Mouse (Mus musculus) myocyte (in vitro differentiated cells): Measurements from ENCODE around the gene Cnst. TPM values are rescaled to one million over a fixed set of nuclear protein-coding genes. Genes with fewer than 3 reads are reported as not detected.

Experiments
- H3K27me3 ChIP-seq: one replicate; pipeline ENCODE4 v1.6.1; 2011; ENCODE audit not compliant: control insufficient read depth, insufficient read depth, insufficient read length
- H3K36me3 ChIP-seq: one replicate; pipeline ENCODE4 v1.6.1; 2011; ENCODE audit not compliant: control insufficient read depth, insufficient read depth
- H3K4me2 ChIP-seq: one replicate; pipeline ENCODE4 v1.6.1; 2011; ENCODE audit warnings: low read depth, control low read depth
- H3K4me3 ChIP-seq: one replicate; pipeline ENCODE4 v1.5.1; 2011; ENCODE audit warnings: mild to moderate bottlenecking, control low read depth, moderate library complexity
- H3K79me2 ChIP-seq: one replicate; pipeline ENCODE4 v1.6.1; 2011; ENCODE audit not compliant: control insufficient read depth, insufficient read depth
- H3ac ChIP-seq: one replicate; pipeline ENCODE4 v1.6.1; 2011; ENCODE audit not compliant: control insufficient read depth, insufficient read length
- CEBPB ChIP-seq: IDR thresholded peaks from 2 replicates; pipeline ENCODE4 v1.6.1; 2011; ENCODE audit warnings: mild to moderate bottlenecking, moderate library complexity; ENCODE audit not compliant: poor library complexity, insufficient read depth, severe bottlenecking
- E2F4 ChIP-seq: IDR thresholded peaks from one replicate; pipeline ENCODE4 v1.6.1; 2011; ENCODE audit warnings: mild to moderate bottlenecking, control low read depth, moderate library complexity; ENCODE audit not compliant: insufficient read depth
- MAX ChIP-seq: IDR thresholded peaks from one replicate; pipeline ENCODE4 v1.6.1; 2011; ENCODE audit warnings: low read depth, mild to moderate bottlenecking, control low read depth
- MYOD1 ChIP-seq, 3 experiments: IDR thresholded peaks; one replicate each; pipeline ENCODE4 v1.6.1; 2011; ENCODE audit warnings: control low read depth in 2 of 3, low read depth in 2 of 3, mild to moderate bottlenecking in 2 of 3, moderate library complexity in 1 of 3; ENCODE audit not compliant: insufficient read length in 2 of 3, control insufficient read depth in 1 of 3
- MYOG ChIP-seq, 3 experiments: IDR thresholded peaks; one replicate each; pipeline ENCODE4 v1.6.1; 2011; ENCODE audit warnings: control low read depth in 2 of 3, low read depth in 2 of 3, mild to moderate bottlenecking in 2 of 3; ENCODE audit not compliant: insufficient read length in 2 of 3, control insufficient read depth in 1 of 3, insufficient read depth in 1 of 3
- POLR2A ChIP-seq: IDR thresholded peaks from one replicate; pipeline ENCODE4 v1.6.1; 2011; ENCODE audit warnings: low read depth, mild to moderate bottlenecking, control low read depth, moderate library complexity; ENCODE audit not compliant: insufficient read length
- POLR2AphosphoS2 ChIP-seq: IDR thresholded peaks from one replicate; pipeline ENCODE4 v1.6.1; 2011; ENCODE audit warnings: low read depth, control low read depth; ENCODE audit not compliant: insufficient read length
- REST ChIP-seq: IDR thresholded peaks from one replicate; pipeline ENCODE4 v1.6.1; 2011; ENCODE audit warnings: mild to moderate bottlenecking, control low read depth, moderate library complexity; ENCODE audit not compliant: insufficient read depth, insufficient read length
- SRF ChIP-seq: IDR thresholded peaks from one replicate; pipeline ENCODE4 v1.6.1; 2011; ENCODE audit warnings: low read depth; ENCODE audit not compliant: control insufficient read depth, insufficient read length
- TCF12 ChIP-seq: IDR thresholded peaks from one replicate; pipeline ENCODE4 v1.6.1; 2011; ENCODE audit warnings: mild to moderate bottlenecking, control low read depth; ENCODE audit not compliant: poor library complexity, insufficient read depth, severe bottlenecking
- TCF3 ChIP-seq: IDR thresholded peaks from one replicate; pipeline ENCODE4 v1.6.1; 2011; ENCODE audit warnings: low read depth, control low read depth; ENCODE audit not compliant: insufficient read length
- USF1 ChIP-seq: IDR thresholded peaks from one replicate; pipeline ENCODE4 v1.6.1; 2011; ENCODE audit warnings: low read depth, mild to moderate bottlenecking, control low read depth, moderate library complexity
- polyA plus RNA-seq: library from polyadenylated mRNA; unstranded; fragments of >200 nt; fragmentation: generic; extraction: Trizol; gene quantifications from one replicate; pipeline ENCODE4 v1.2.1, GENCODE M21; 2012; ENCODE audit warnings: missing spikeins

Gene Cnst
- polyA plus RNA-seq, 1 experiment, result 14.0 TPM

DNA sequence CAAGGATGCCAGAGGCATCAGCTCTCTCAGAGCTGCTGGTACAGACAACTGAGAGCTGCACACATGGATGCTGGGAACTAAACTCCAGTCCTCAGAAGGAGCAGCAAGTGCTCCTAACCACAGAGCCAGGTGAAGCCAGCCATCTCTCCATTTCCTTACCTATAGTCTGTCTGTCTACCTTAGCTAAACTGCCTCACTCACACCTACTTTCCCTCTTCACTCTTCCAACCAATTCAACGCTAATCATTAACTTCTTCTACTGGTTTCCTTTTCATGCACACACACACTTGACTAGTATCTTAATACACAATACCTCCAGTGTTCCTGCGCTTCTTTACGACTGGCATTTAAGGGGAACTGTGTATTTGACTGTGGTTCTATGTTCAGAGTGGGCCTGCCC lies 6.3 kb upstream of the Cnst start:
- no peak overlapping the region for H3K4me3 ChIP-seq
- no peak overlapping the region for H3ac ChIP-seq
- TF ChIP-seq TCF3 (no peak), MYOG (IDR thresholded peaks at IDR 0.05; ENCODE audit: control insufficient read depth in 1 of 3, insufficient read depth in 1 of 3, insufficient read length in 2 of 3, low read depth in 2 of 3) (no peak), TCF12 (no peak), SRF (no peak), POLR2A (no peak), MAX (no peak), REST (no peak), USF1 (no peak), CEBPB (no peak), MYOD1 (IDR thresholded peaks at IDR 0.05; ENCODE audit: control insufficient read depth in 1 of 3, insufficient read length in 2 of 3, low read depth in 2 of 3) (no peak), POLR2AphosphoS2 (no peak), E2F4 (no peak)
- H3K79me2 ChIP-seq, result peaks cover 12% of the 10 kb centered on the region
- no peak overlapping the region for H3K4me2 ChIP-seq
- no peaks in the 10 kb centered on the region for H3K27me3 ChIP-seq
- peaks cover 24% of the 10 kb centered on the region for H3K36me3 ChIP-seq

DNA sequence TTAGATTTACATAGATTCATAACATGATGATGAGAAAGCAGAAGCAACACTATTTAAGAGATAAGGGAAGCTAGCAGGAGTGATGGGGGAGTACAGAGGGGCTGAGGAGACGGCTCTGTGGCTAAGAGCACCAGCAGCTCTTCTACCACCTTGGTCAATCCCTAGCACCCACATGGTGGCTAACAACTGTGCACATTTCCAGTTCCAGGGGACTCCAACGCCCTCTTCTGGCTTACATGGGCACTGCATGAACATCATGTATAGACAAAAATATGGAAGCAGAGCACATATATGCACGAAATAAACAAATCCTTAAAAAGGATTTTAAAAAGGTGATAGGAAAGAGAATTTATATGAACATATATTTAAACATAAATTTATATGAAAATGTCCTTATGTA lies 4.7 kb upstream of the Cnst start:
- Histone ChIP-seq H3K4me3 (no peak overlapping the region), H3K36me3 (peaks cover 12% of the 10 kb centered on the region), H3K27me3 (no peaks in the 10 kb centered on the region), H3ac (no peak overlapping the region), H3K79me2 (peaks cover 21% of the 10 kb centered on the region), H3K4me2 (no peak overlapping the region)
- TF ChIP-seq E2F4, result no peak
- no peak for TF ChIP-seq TCF3
- no peak for TF ChIP-seq POLR2AphosphoS2
- no peak for TF ChIP-seq TCF12
- TF ChIP-seq REST, result no peak
- no peak for TF ChIP-seq MAX
- no peak for TF ChIP-seq SRF
- no peak for TF ChIP-seq MYOD1 (IDR thresholded peaks at IDR 0.05; ENCODE audit: control insufficient read depth in 1 of 3, insufficient read length in 2 of 3, low read depth in 2 of 3)
- no peak for TF ChIP-seq MYOG (IDR thresholded peaks at IDR 0.05; ENCODE audit: control insufficient read depth in 1 of 3, insufficient read depth in 1 of 3, insufficient read length in 2 of 3, low read depth in 2 of 3)
- TF ChIP-seq POLR2A, result no peak
- TF ChIP-seq CEBPB, result no peak
- TF ChIP-seq USF1, result no peak

DNA sequence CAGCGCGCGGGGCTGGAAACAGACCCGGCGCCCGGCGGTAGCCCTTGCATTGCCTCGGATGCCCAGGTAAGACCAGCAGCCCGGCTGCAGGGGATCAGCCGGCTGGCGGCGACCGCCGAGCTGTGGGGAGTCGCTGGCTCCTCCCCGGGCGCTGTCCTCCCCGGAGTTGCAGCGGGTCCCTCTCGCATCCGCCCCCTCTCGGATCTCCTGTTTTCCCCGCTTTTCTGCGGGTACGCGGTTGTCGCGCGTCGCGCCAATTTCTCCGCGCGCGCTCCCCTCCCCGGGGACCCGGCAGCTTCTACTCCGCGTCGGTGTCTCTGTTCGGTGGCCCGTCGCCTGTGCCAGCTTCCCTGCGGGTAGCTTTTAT lies 364 bp downstream of the Cnst start:
- TF ChIP-seq MYOG (IDR thresholded peaks at IDR 0.05; ENCODE audit: control insufficient read depth in 1 of 3, insufficient read depth in 1 of 3, insufficient read length in 2 of 3, low read depth in 2 of 3) (peak in 1 of 3 experiments; percentile 1), MAX (no peak), SRF (no peak), MYOD1 (IDR thresholded peaks at IDR 0.05; ENCODE audit: control insufficient read depth in 1 of 3, insufficient read length in 2 of 3, low read depth in 2 of 3) (no peak), REST (no peak)
- Histone ChIP-seq H3K4me2 (peak overlapping the region; percentile 77), H3K36me3 (peaks cover 5% of the 10 kb centered on the region), H3K79me2 (peaks cover 45% of the 10 kb centered on the region), H3ac (peak overlapping the region; percentile 30), H3K27me3 (no peaks in the 10 kb centered on the region), H3K4me3 (peak overlapping the region; percentile 60)

DNA sequence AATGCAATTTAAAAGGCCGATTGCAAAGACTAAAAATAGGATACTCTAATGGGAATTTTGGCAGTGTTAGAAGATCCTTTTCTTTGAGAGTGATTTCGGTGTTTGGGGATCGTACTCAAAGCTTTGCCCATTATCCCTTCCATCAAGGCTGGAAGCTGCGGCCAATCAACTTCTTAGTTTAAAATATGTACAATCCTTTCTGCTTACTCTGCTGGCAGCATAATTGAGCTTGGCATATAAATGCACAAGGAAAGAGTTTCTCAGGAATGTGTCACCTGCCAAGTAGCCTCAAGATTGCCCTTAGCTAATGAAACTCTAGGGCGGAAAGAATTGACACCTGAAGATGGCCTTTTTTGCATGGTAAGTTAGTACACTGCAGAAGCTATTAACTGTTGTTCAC lies 1.0 kb downstream of the Cnst start:
- H3K36me3 ChIP-seq, result peaks cover 5% of the 10 kb centered on the region

DNA sequence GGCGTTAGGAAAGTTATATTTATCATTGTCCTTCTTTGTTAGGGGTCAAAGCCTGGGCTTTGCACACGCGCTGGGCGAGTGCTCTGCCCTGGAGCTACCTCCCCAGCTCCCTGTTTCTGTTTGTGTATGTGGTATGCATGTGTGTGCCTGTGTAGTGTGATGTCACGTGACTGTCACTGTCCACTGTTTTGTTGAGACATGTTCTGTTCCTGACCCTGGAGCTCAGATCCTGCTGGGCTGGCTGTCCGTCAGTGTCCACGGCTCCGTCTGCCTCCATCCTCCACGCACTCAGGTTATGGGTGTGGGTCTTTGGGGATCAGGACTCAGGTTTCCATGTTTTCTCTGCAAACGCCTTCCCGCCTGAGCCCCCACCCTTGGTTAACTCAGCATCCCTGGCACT lies 2.0 kb downstream of the Cnst start:
- H3K4me3 ChIP-seq, result peak overlapping the region; percentile 60
- H3ac ChIP-seq, result no peak overlapping the region
- H3K79me2 ChIP-seq, result peaks cover 45% of the 10 kb centered on the region
- peaks cover 5% of the 10 kb centered on the region for H3K36me3 ChIP-seq
- H3K27me3 ChIP-seq, result no peaks in the 10 kb centered on the region
- TF ChIP-seq REST (no peak), CEBPB (no peak)
- H3K4me2 ChIP-seq, result peak overlapping the region; percentile 15

More for the DNA sequence above, 1.0 kb downstream of the Cnst start:
- H3ac ChIP-seq, result no peak overlapping the region
- TF ChIP-seq E2F4, result no peak
- no peak for TF ChIP-seq USF1
- no peak for TF ChIP-seq MYOD1 (IDR thresholded peaks at IDR 0.05; ENCODE audit: control insufficient read depth in 1 of 3, insufficient read length in 2 of 3, low read depth in 2 of 3)
- no peak for TF ChIP-seq CEBPB
- H3K4me3 ChIP-seq, result peak overlapping the region; percentile 60
- H3K27me3 ChIP-seq, result no peaks in the 10 kb centered on the region
- H3K79me2 ChIP-seq, result peaks cover 45% of the 10 kb centered on the region
- peak overlapping the region; percentile 77 for H3K4me2 ChIP-seq
